In genomic region chr5:88553271-88554085, GRCm38 (mm10) we compare ENCODE assay signal across 8 mouse cellular contexts. TPM values are rescaled to one million over a fixed set of nuclear protein-coding genes. Genes with fewer than 3 reads are reported as not detected.
A peak's percentile ranks its signal among the peaks of the same experiment; 100 is the strongest.
DNase-seq lines count a peak whose midpoint lies in the region; ATAC-seq and TF ChIP-seq lines count a peak whose summit lies in the region.

No protein-coding gene starts in this region.

- H3K27me3 ChIP-seq in kidney, postnatal 0 days (ENCODE audit: insufficient read depth, low read length), result no peaks in the 10 kb centered on the region
- no peaks in the 10 kb centered on the region for H3K27me3 ChIP-seq in forebrain, postnatal 0 days (ENCODE audit: insufficient read depth, low read length)
- no peaks in the 10 kb centered on the region for H3K27me3 ChIP-seq in megakaryocyte, embryonic 14.5 days (replicated peaks)

- H3K4me2 ChIP-seq in kidney, postnatal 0 days (ENCODE audit: low read length), result peak overlapping the region; percentile 79
- peak overlapping the region; percentile 52 for H3K4me2 ChIP-seq in forebrain, postnatal 0 days (ENCODE audit: low read depth)

- no peak for TF ChIP-seq CTCF in kidney, postnatal 0 days (IDR thresholded peaks at IDR 0.05; ENCODE audit: low read depth)
- no peak for TF ChIP-seq CTCF in forebrain, postnatal 0 days (IDR thresholded peaks at IDR 0.05; ENCODE audit: low read depth)

- H3K4me1 ChIP-seq in kidney, postnatal 0 days (replicated peaks; ENCODE audit: insufficient read depth, low read length), result peaks cover 9% of the 10 kb centered on the region
- H3K4me1 ChIP-seq in forebrain, postnatal 0 days (ENCODE audit: insufficient read depth), result peaks cover 21% of the 10 kb centered on the region
- H3K4me1 ChIP-seq in megakaryocyte, embryonic 14.5 days, result peaks cover 28% of the 10 kb centered on the region

- no peaks in the 10 kb centered on the region for H3K36me3 ChIP-seq in kidney, postnatal 0 days (ENCODE audit: insufficient read depth, low read length)
- 0 out of 2 replicates have a peak, but pooled peaks cover 3% of the 10 kb centered on the region for H3K36me3 ChIP-seq in forebrain, postnatal 0 days (ENCODE audit: insufficient read depth)
- peaks cover 3% of the 10 kb centered on the region for H3K36me3 ChIP-seq in megakaryocyte, embryonic 14.5 days (replicated peaks; ENCODE audit: low read length)

- peak overlapping the region; percentile 84 for H3K9ac ChIP-seq in kidney, postnatal 0 days (ENCODE audit: low read depth, low read length)
- H3K9ac ChIP-seq in forebrain, postnatal 0 days, result peak overlapping the region; percentile 52

- 8% methylated on average over 29 of the region's 29 CpGs for whole genome bisulfite sequencing in kidney, postnatal 0 days
- WGBS in forebrain, postnatal 0 days, result 7% methylated on average over 29 of the region's 29 CpGs

- no peaks in the 10 kb centered on the region for H3K9me3 ChIP-seq in kidney, postnatal 0 days (replicated peaks; ENCODE audit: low read length)
- H3K9me3 ChIP-seq in forebrain, postnatal 0 days (ENCODE audit: low read length), result no peaks in the 10 kb centered on the region
- H3K9me3 ChIP-seq in megakaryocyte, embryonic 14.5 days, result no peaks in the 10 kb centered on the region

- H3K4me3 ChIP-seq in kidney, postnatal 0 days (replicated peaks; ENCODE audit: low read depth, low read length), result peak overlapping the region; percentile 86
- peak overlapping the region; percentile 80 for H3K4me3 ChIP-seq in forebrain, postnatal 0 days (ENCODE audit: low read depth, low read length)
- peak overlapping the region; percentile 95 for H3K4me3 ChIP-seq in megakaryocyte, embryonic 14.5 days (replicated peaks)

- DNase-seq in kidney, postnatal 0 days (ENCODE audit: low spot score), result peak; percentile 50
- DNase-seq in kidney, postnatal 14 days, result no peak
- DNase-seq in forebrain, postnatal 0 days, result no peak
- no peak for DNase-seq in left cerebral cortex, adult 11 months (ENCODE audit: low spot score)
- DNase-seq in spleen, postnatal 14 days (ENCODE audit: low spot score in 2 of 2), result no peak
- no peak for DNase-seq in kidney, postnatal 36 days

- peak overlapping the region; percentile 93 for H3K27ac ChIP-seq in kidney, postnatal 0 days
- peak overlapping the region; percentile 66 for H3K27ac ChIP-seq in forebrain, postnatal 0 days (ENCODE audit: low read depth, low read length)

- peak; percentile 67 for ATAC-seq in kidney, postnatal 0 days (replicated peaks; ENCODE audit: low FRiP score, low read depth)
- ATAC-seq in activated CD4-positive, CD25-positive, alpha-beta regulatory T cell, adult 4 months, result peak; percentile 66
- ATAC-seq in forebrain, postnatal 0 days, result peak; percentile 69

RNA-seq across cellular contexts. Expression of gene Utp3, which starts 0.8 kb away (rescaled TPM):
- 53.4 and 58.9 TPM in 2 replicates for polyA plus RNA-seq in kidney, postnatal 0 days (2015; fragmentation: Nextera tagmentation; extraction: Ambion mirVana)
- polyA plus RNA-seq in activated CD4-positive, CD25-positive, alpha-beta regulatory T cell, adult 4 months (2017; shearing (Covaris generic)), result 100 to 1,000 TPM in 1 of 2 experiments, 10 to 100 TPM in 1; 86.2 to 103 TPM
- total RNA-seq in forebrain, postnatal 0 days (2014; rRNA removed), result 25.9 and 29.6 TPM in 2 replicates
- 44.6 and 53.9 TPM in 2 replicates for polyA plus RNA-seq in forebrain, postnatal 0 days (2015; fragmentation: Nextera tagmentation; extraction: Ambion mirVana)
- polyA plus RNA-seq in megakaryocyte, embryonic 14.5 days (2012; ENCODE audit: insufficient read depth, low replicate concordance), result 6.4 and 54.3 TPM in 2 replicates

RNA-seq across cellular contexts. Expression of gene Rufy3, which starts 11.4 kb away (rescaled TPM):
- 17.9 and 18.8 TPM in 2 replicates for polyA plus RNA-seq in kidney, postnatal 0 days (2015; fragmentation: Nextera tagmentation; extraction: Ambion mirVana)
- 1 to 10 TPM; 2.6 to 2.9 TPM for polyA plus RNA-seq in activated CD4-positive, CD25-positive, alpha-beta regulatory T cell, adult 4 months (2017; shearing (Covaris generic))
- total RNA-seq in forebrain, postnatal 0 days (2014; rRNA removed), result 291 and 319 TPM in 2 replicates
- 133 and 214 TPM in 2 replicates for polyA plus RNA-seq in forebrain, postnatal 0 days (2015; fragmentation: Nextera tagmentation; extraction: Ambion mirVana)
- polyA plus RNA-seq in megakaryocyte, embryonic 14.5 days (2012; ENCODE audit: insufficient read depth, low replicate concordance), result 3.1 and 3.2 TPM in 2 replicates

RNA-seq across cellular contexts. Expression of gene Jchain, which starts 25.8 kb away (rescaled TPM):
- polyA plus RNA-seq in kidney, postnatal 0 days (2015; fragmentation: Nextera tagmentation; extraction: Ambion mirVana), result 0.13 and 0.19 TPM in 2 replicates
- 10 to 100 TPM in 1 of 2 experiments, under 1 TPM in 1; 0.24 to 55.3 TPM for polyA plus RNA-seq in activated CD4-positive, CD25-positive, alpha-beta regulatory T cell, adult 4 months (2017; shearing (Covaris generic))
- 0.14 and 0.23 TPM in 2 replicates for total RNA-seq in forebrain, postnatal 0 days (2014; rRNA removed)
- 0.28 and 0.33 TPM in 2 replicates for polyA plus RNA-seq in forebrain, postnatal 0 days (2015; fragmentation: Nextera tagmentation; extraction: Ambion mirVana)
- not detected in 2 replicates for polyA plus RNA-seq in megakaryocyte, embryonic 14.5 days (2012; ENCODE audit: insufficient read depth, low replicate concordance)
